Mouse (Mus musculus) layer of hippocampus, adult 11-12 months (tissue): ENCODE data around the gene Rfc5.
"Not testable (repeated sequence)": the region's sequence is repeated elsewhere in the genome, so short reads cannot be mapped to it uniquely, and the experiment has no call there.

Experiments
- DNase-seq: peaks from one replicate; pipeline ENCODE4 v3.0.0; 2022; ENCODE audit warnings: low spot score

Gene Rfc5

DNA sequence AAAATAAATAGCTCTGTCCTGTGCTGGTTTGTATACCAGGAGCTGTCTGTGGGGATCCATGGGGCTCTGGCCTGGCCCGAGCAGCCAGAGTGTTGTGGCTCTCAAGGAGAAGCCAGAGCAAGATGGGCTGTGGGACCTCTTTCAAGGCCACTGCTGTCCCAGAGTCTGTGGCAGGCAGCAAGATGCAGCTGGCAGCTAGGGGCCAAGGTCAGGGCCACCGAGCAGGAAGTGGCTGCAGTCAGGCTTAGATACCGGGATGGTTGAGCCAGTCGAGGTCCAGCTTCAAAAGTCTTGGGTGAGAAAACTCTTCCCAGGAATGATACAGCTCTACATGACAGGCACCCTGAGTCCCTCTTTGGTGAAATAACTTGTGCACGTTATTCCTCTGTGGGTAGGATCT, 41.8 kb downstream of the Rfc5 start:
- no peak for DNase-seq

DNA sequence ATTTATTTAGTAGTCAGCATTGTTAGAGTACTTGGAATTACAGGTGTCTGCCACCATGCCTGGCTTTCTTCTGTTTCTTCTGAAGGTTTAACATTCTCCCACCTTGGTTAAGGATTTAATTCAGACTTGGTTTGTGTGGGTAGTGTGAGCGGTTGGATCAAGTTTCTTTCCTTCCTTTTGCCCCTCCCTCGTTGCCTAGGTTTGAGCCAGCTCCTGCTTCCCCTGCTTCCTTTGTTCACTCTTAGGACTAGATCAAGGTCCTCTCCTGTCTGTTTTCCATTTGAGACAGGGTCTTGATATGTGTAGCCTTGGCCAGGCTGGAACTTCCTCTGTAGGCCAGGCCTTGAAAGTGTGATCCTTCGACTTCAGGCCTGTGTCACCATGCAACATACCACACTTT, 42.6 kb downstream of the Rfc5 start:
- no peak for DNase-seq

DNA sequence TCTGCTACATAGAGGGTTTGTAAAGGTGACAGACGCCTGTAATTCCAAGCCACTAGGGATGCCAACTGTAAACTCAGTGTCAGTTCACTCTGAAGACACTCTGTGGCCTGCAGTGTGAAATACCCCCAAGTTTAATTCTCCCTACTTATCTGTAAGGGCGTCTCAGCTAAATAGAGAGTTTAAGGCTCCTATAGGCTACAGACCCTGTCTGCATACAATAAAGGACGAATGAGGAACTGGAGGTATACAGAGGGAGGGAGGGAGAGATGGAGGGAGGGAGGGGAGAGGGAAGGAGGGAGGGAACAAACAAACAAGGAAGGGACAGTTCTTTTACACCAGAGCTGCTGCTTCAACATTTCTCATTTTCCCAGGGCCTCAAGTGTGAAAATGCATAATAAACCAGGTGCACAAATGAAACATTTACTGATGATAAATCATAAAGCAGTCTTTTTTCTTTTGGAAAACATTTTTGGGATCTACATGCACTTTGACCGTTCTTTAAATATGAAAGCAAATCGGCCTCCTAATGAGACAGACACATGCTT, 43.3 kb downstream of the Rfc5 start:
- DNase-seq = no peak

DNA sequence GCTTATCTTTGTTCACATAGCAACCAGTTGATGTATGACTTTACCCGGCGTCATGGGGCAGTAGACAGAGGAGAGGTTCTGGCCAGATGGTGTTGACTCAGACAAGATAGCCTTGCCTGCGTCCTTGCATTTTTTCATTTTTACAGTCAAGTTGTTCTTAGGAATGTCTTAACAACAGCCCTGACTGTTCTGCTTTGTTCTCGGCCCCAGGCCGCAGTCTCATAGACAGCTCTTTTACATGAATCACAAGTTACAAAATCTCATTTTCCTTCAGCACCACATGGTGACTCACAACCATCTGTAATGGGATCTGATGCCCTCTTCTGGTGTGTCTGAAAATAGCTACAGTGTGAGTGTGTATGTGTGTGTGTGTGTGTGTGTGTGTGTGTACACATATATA, 44.4 kb downstream of the Rfc5 start:
- not testable (repeated sequence) for DNase-seq

DNA sequence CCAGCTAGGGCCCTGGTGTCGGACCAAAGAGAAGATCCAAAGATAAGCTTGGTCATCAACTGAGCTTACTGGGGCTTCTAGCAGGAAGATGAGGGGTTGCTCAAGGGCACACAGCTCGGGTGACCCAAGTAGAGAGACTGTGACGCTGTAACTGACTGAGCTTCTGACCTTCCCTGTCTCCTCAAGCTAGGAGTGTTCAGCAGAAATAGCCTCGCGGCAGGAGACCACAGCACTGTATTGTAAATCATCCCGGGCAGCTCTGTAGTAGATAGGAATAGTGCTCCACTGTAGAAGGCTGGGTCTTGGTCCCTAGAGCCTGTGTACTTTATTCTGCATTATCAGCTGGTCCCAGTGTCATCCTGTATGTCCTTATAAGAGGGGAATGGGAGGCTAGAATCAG, 47.0 kb downstream of the Rfc5 start:
- DNase-seq = no peak

DNA sequence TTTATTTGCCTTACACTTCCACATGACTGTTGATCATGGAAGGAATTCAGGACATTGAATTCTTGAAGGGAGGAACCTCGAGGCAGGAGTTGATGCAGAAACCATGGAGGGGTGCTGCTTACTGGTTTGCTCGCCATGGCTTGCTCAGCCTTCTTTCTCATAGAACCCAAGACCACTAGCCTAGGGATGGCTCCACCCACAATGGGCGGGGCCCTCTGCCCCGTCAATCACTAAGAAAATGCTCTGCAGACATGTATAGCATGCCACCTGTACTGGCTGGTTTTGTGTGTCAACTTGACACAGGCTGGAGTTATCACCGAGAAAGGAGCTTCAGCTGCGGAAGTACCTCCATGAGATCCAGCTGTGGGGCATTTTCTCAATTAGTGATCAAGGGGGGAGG, 48.8 kb downstream of the Rfc5 start:
- no peak for DNase-seq

- no peak for DNase-seq
Observed at GRCm38 (mm10) chr5:117338503-117338902, 50.3 kb downstream of the Rfc5 start.

GRCm38 (mm10) chr5:117337999-117338398, 50.8 kb downstream of the Rfc5 start:
- DNase-seq = no peak

DNA sequence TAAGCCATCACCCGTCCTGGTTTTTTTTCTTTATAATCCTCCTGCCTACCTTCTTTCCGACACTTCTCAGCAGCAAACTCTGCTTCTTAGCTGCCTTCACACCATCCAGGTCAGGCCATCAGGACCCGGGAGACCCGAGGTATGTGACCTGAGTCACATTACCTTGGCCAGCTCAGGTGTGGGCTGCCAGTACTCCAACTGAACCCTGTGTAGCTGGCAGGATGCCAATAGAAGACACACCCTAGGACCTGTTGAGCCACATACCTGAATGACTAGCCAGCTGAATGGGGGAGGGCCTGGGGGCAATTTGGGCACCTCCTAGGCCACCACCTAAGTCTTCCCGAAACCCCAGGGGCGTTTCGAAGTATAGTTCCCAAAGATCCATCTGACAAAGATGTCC, 58.4 kb downstream of the Rfc5 start:
- no peak for DNase-seq
